Mouse (Mus musculus) heart, postnatal 0 days (tissue): ENCODE data around the gene Gse1. TPM values are rescaled to one million over a fixed set of nuclear protein-coding genes. Genes with fewer than 3 reads are reported as not detected.

ENCODE experiments used
- ATAC-seq: fragments of 200-750 bp; cut with Nextera tagmentation; 2 replicates; pipeline ENCODE4 v1.8.0; 2017; ENCODE audit warnings: low read depth, moderate number of reproducible peaks, moderate library complexity; ENCODE audit not compliant: insufficient read depth
- DNase-seq: peaks from one replicate; pipeline ENCODE4 v3.0.0-alpha.2; 2016; ENCODE audit warnings: low spot score
- H3K27ac ChIP-seq: fragments of 300-500 bp; sonication (generic); 2 replicates; pipeline ENCODE4 v1.5.1; 2014; ENCODE audit warnings: low read depth, mild to moderate bottlenecking
- H3K27me3 ChIP-seq: fragments of 300-500 bp; sonication (generic); 2 replicates; pipeline ENCODE4 v1.6.1; 2014; ENCODE audit warnings: low read length, mixed read lengths; ENCODE audit not compliant: control insufficient read depth, insufficient read depth
- H3K36me3 ChIP-seq: fragments of 300-500 bp; sonication (generic); replicated peaks from 2 replicates; pipeline ENCODE4 v1.6.1; 2014; ENCODE audit warnings: low read length, mixed read lengths; ENCODE audit not compliant: control insufficient read depth, insufficient read depth
- H3K4me1 ChIP-seq: fragments of 300-500 bp; sonication (generic); 2 replicates; pipeline ENCODE4 v1.6.1; 2014; ENCODE audit warnings: antibody characterized with exemption; ENCODE audit not compliant: control insufficient read depth, insufficient read depth
- H3K4me2 ChIP-seq: fragments of 300-500 bp; sonication (generic); 2 replicates; pipeline ENCODE4 v1.6.1; 2014; ENCODE audit warnings: low read depth, mild to moderate bottlenecking, low read length, moderate library complexity
- H3K4me3 ChIP-seq: fragments of 300-500 bp; sonication (generic); 2 replicates; pipeline ENCODE4 v1.5.1; 2014; ENCODE audit warnings: low read depth, low read length
- H3K9ac ChIP-seq: fragments of 300-500 bp; sonication (generic); replicated peaks from 2 replicates; pipeline ENCODE4 v1.6.1; 2014; ENCODE audit warnings: low read depth, low read length, mixed read lengths
- H3K9me3 ChIP-seq: fragments of 300-500 bp; sonication (generic); replicated peaks from 2 replicates; pipeline ENCODE4 v1.6.1; 2016; ENCODE audit warnings: low read length; ENCODE audit not compliant: control insufficient read depth
- CTCF ChIP-seq: IDR thresholded peaks from 2 replicates; pipeline ENCODE4 v1.5.1; 2016; ENCODE audit warnings: antibody characterized with exemption, control low read depth, low read depth
- EP300 ChIP-seq: IDR thresholded peaks from 2 replicates; pipeline ENCODE4 v1.6.1; 2016; ENCODE audit warnings: antibody characterized with exemption, low read depth
- WGBS: fragments of 180-500 bp; shearing (Covaris S2); extraction: QIAGEN DNeasy Blood & Tissue Kit; methylation state at CpG from one replicate; pipeline ENCODE4 v1.1.7; 2014; 5-methylcytosine and 5-hydroxymethylcytosine counted together
- polyA plus RNA-seq: library from polyadenylated mRNA; unstranded; fragments of >200 nt; fragmentation: Nextera tagmentation; extraction: Ambion mirVana; gene quantifications from 2 replicates; pipeline ENCODE4 v1.2.1, GENCODE M21; 2015
- total RNA-seq: library from RNA; depleted of rRNA; stranded (reverse); fragments of >200 nt; gene quantifications from 2 replicates; pipeline ENCODE4 v1.2.3, GENCODE M21; 2014; ENCODE audit warnings: low replicate concordance

The Gse1 gene
- total and polyA plus RNA-seq, 2 experiments from 2014 or later: 5.4 to 18.7 TPM

DNA sequence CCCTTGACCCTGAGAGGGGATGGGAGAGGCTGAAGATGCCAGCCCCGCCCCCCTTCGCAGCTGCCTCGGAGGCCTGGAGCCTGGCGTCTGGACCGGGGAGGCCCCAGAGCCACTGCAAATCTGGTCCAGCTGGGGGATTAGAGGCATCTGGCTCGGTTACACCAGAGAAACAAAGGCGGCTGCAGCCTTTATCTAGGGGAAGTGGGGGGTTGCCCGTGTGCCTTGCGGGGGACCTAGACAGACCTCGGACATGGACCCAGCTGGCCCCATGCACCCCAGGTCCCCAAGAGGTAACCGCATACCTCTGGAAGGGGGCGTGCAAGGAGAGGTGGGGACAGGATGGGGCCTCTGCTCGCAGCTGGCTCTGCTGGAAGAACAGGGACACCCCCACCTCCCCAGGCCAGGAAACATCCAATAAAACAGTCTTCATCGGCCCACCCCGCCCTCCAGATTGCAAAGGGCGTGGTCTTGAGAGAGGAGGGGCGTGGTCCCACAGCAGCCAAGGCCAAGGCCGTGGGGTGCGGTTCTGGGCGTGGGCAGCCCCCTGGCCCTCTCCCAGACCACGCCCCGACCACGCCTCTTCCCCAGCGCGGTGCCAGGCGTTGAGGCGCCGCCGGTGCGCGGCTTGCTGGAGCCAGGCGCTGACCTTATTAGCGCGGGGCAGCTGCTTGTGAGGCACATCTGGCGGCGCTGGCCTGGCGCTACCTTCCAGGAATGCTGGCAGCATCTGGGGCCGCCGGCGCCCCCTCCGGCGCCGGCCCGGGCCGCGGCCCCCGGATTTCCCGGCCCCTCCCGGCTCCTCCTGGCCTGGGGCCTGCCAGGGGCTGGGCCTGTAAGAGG is 48.0 kb downstream of the Gse1 start:
- Histone ChIP-seq H3K9ac (peak overlapping the region; percentile 35; the same call in 1 of the 2 replicates), H3K4me3 (peak overlapping the region; percentile 49), H3K36me3 (no peaks in the 10 kb centered on the region), H3K4me2 (peak overlapping the region; percentile 87), H3K27ac (peak overlapping the region; percentile 73), H3K27me3 (no peaks in the 10 kb centered on the region), H3K9me3 (no peaks in the 10 kb centered on the region), H3K4me1 (peaks cover 27% of the 10 kb centered on the region)
- ATAC-seq (peak; percentile 89), DNase-seq (peak; percentile 82)
- WGBS: 1% methylated on average over 44 of the region's 49 CpGs
- TF ChIP-seq EP300: no peak
- TF ChIP-seq CTCF: no peak

GRCm38 (mm10) chr8:120276891-120277426 is 48.7 kb downstream of the Gse1 start:
- Histone ChIP-seq H3K4me3 (peak overlapping the region; percentile 49), H3K9me3 (no peaks in the 10 kb centered on the region), H3K4me2 (peak overlapping the region; percentile 87), H3K36me3 (no peaks in the 10 kb centered on the region), H3K27ac (peak overlapping the region; percentile 73), H3K27me3 (no peaks in the 10 kb centered on the region), H3K9ac (peak overlapping the region; percentile 35; the same call in 1 of the 2 replicates), H3K4me1 (peaks cover 27% of the 10 kb centered on the region)
- DNase-seq (peak; percentile 53), ATAC-seq (peak; percentile 24)
- TF ChIP-seq EP300 (no peak), CTCF (peak; percentile 34)
- 16% methylated on average over 16 of the region's 16 CpGs for WGBS

DNA sequence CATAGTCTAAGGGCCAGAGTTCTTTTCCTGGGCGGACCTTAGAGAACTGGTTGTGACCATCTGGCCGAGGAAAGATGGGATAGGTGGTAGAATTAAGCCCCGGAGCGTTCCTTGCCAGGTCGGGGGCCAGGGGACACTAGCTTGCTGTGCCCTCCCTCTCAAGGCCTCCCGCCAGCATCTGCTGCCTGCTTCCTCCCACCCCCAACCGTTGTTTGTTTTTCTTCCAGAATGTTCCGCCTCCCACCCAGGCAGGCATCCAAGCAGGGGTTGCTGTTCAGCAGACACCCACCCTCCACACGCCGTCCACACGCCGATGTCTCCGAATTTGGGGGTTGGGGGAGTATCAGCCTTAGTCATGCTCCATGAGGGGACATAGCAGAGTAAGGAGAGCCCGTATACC is 49.8 kb downstream of the Gse1 start:
- Histone ChIP-seq H3K27me3 (no peaks in the 10 kb centered on the region), H3K4me2 (no peak overlapping the region), H3K36me3 (no peaks in the 10 kb centered on the region), H3K4me1 (peaks cover 35% of the 10 kb centered on the region), H3K9ac (no peak overlapping the region), H3K4me3 (no peak overlapping the region), H3K9me3 (no peaks in the 10 kb centered on the region), H3K27ac (no peak overlapping the region)
- no peak for TF ChIP-seq CTCF
- no peak for TF ChIP-seq EP300
- no peak for ATAC-seq
- 59% methylated on average over 14 of the region's 14 CpGs for WGBS
- DNase-seq: no peak

DNA sequence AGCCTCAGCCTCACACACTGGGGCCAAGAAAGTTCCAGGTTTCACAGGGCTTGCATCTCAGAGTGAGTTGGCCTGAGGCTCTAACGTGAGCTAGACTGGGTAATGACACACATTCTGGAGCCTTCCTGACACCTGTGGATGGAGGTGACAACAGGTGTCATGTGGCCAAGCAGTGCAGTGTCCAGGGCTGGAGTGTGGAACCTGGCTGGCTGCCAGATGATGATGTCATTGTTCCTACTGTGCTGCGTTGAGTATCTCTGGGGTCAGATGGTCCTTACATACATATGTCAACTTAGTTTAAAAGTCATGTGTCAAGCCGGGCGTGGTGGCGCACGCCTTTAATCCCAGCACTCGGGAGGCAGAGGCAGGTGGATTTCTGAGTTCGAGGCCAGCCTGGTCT is 51.2 kb downstream of the Gse1 start:
- Histone ChIP-seq H3K4me2 (no peak overlapping the region), H3K9me3 (no peaks in the 10 kb centered on the region), H3K36me3 (no peaks in the 10 kb centered on the region), H3K27ac (no peak overlapping the region), H3K4me1 (peaks cover 37% of the 10 kb centered on the region), H3K4me3 (no peak overlapping the region), H3K9ac (no peak overlapping the region), H3K27me3 (no peaks in the 10 kb centered on the region)
- TF ChIP-seq CTCF (no peak), EP300 (no peak)
- DNase-seq: no peak
- WGBS: 54% methylated on average over 7 of the region's 8 CpGs
- ATAC-seq: no peak

- Histone ChIP-seq H3K9ac (no peak overlapping the region), H3K4me1 (peaks cover 41% of the 10 kb centered on the region), H3K27ac (no peak overlapping the region), H3K27me3 (no peaks in the 10 kb centered on the region), H3K36me3 (no peaks in the 10 kb centered on the region), H3K9me3 (no peaks in the 10 kb centered on the region), H3K4me2 (no peak overlapping the region), H3K4me3 (no peak overlapping the region)
- TF ChIP-seq EP300 (no peak), CTCF (peak; percentile 93)
- ATAC-seq: 0 out of 2 replicates have a peak, but pooled peaks have one; percentile 28
- peak; percentile 79 for DNase-seq
- WGBS: 21% methylated on average over 4 of the region's 4 CpGs
These were observed 53.2 kb downstream of the Gse1 start for GRCm38 (mm10) chr8:120281487-120281886.
